Mouse (Mus musculus): ENCODE measurements around the gene Aff1.
A peak's percentile ranks its signal among the peaks of the same experiment; 100 is the strongest.

Gene Aff1

GRCm38 (mm10) chr5:103726281-103726938, 34.2 kb downstream of the Aff1 start:
- no peak for DNase-seq (ENCODE audit: low spot score)

- no peak for DNase-seq (ENCODE audit: low spot score)
Measured at GRCm38 (mm10) chr5:103727777-103728395, 35.7 kb downstream of the Aff1 start.

- DNase-seq (ENCODE audit: low spot score), result no peak
Measured at GRCm38 (mm10) chr5:103729225-103729624, 37.1 kb downstream of the Aff1 start.

- no peak for DNase-seq (ENCODE audit: low spot score)
Measured at GRCm38 (mm10) chr5:103730142-103730541, 38.0 kb downstream of the Aff1 start.

- no peak for DNase-seq (ENCODE audit: low spot score)
Measured at GRCm38 (mm10) chr5:103730727-103731126, 38.6 kb downstream of the Aff1 start.

- no peak for DNase-seq (ENCODE audit: low spot score)
Measured at GRCm38 (mm10) chr5:103732581-103732980, 40.4 kb downstream of the Aff1 start.

- DNase-seq (ENCODE audit: low spot score), result peak; percentile 56
Measured at GRCm38 (mm10) chr5:103735411-103736112, 43.4 kb downstream of the Aff1 start.

GRCm38 (mm10) chr5:103736553-103737207, 44.5 kb downstream of the Aff1 start:
- no peak for DNase-seq (ENCODE audit: low spot score)

GRCm38 (mm10) chr5:103737208-103738066, 45.3 kb downstream of the Aff1 start:
- DNase-seq (ENCODE audit: low spot score), result peak; percentile 80

- DNase-seq (ENCODE audit: low spot score), result peak; percentile 34
Measured at GRCm38 (mm10) chr5:103738509-103738908, 46.3 kb downstream of the Aff1 start.

- DNase-seq (ENCODE audit: low spot score), result no peak
Measured at GRCm38 (mm10) chr5:103739163-103739562, 47.0 kb downstream of the Aff1 start.

- DNase-seq (ENCODE audit: low spot score), result no peak
Measured at GRCm38 (mm10) chr5:103740093-103740902, 48.1 kb downstream of the Aff1 start.

GRCm38 (mm10) chr5:103740903-103741246, 48.7 kb downstream of the Aff1 start:
- no peak for DNase-seq (ENCODE audit: low spot score)

GRCm38 (mm10) chr5:103741443-103741842, 49.3 kb downstream of the Aff1 start:
- no peak for DNase-seq (ENCODE audit: low spot score)

GRCm38 (mm10) chr5:103741992-103742391, 49.8 kb downstream of the Aff1 start:
- no peak for DNase-seq (ENCODE audit: low spot score)

GRCm38 (mm10) chr5:103744531-103744930, 52.4 kb downstream of the Aff1 start:
- no peak for DNase-seq (ENCODE audit: low spot score)

- DNase-seq (ENCODE audit: low spot score), result no peak
Measured at GRCm38 (mm10) chr5:103745635-103746034, 53.5 kb downstream of the Aff1 start.

- no peak for DNase-seq (ENCODE audit: low spot score)
Measured at GRCm38 (mm10) chr5:103746561-103747085, 54.4 kb downstream of the Aff1 start.

- DNase-seq (ENCODE audit: low spot score), result no peak
Measured at GRCm38 (mm10) chr5:103747098-103747497, 54.9 kb downstream of the Aff1 start.

- no peak for DNase-seq (ENCODE audit: low spot score)
Measured at GRCm38 (mm10) chr5:103748343-103748742, 56.2 kb downstream of the Aff1 start.
